Mouse (Mus musculus): ENCODE measurements around the gene Lyl1. TPM values are rescaled to one million over a fixed set of nuclear protein-coding genes. Genes with fewer than 3 reads are reported as not detected.
A peak's percentile ranks its signal among the peaks of the same experiment; 100 is the strongest.

Gene Lyl1
- 20.2 and 21.9 TPM in 2 replicates for polyA plus RNA-seq (2012; rRNA removed)

GRCm38 (mm10) chr8:84700941-84701911 lies at the start of gene Lyl1:
TSS of gene Lyl1 (plus strand) at chr8:84701457.
- WGBS = 16% methylated on average over 34 of the region's 34 CpGs
- Histone ChIP-seq H3K4me1 (ENCODE audit: control insufficient read depth, insufficient read depth, low read length) (peaks cover 37% of the 10 kb centered on the region), H3K4me3 (replicated peaks; ENCODE audit: extremely low read depth, low read depth, low read length) (peak within 1 kb of the TSS; percentile 69)
- DNase-seq = peak; percentile 75
- TF ChIP-seq POLR2A (IDR thresholded peaks at IDR 0.05; ENCODE audit: borderline replicate concordance, extremely low read depth, low read depth, low read length) = peak; percentile 56; the same call in 1 of the 2 replicates
- no peak for TF ChIP-seq CTCF (IDR thresholded peaks at IDR 0.05; ENCODE audit: insufficient read depth, low read length)

- DNase-seq = no peak
- Histone ChIP-seq H3K4me3 (replicated peaks; ENCODE audit: extremely low read depth, low read depth, low read length) (no peak overlapping the region), H3K4me1 (ENCODE audit: control insufficient read depth, insufficient read depth, low read length) (peaks cover 2% of the 10 kb centered on the region)
- 53% methylated on average over 9 of the region's 9 CpGs for WGBS
- TF ChIP-seq POLR2A (IDR thresholded peaks at IDR 0.05; ENCODE audit: borderline replicate concordance, extremely low read depth, low read depth, low read length) = no peak
- no peak for TF ChIP-seq CTCF (IDR thresholded peaks at IDR 0.05; ENCODE audit: insufficient read depth, low read length)
Measured at GRCm38 (mm10) chr8:84653092-84653631, 48.1 kb upstream of the Lyl1 start.

GRCm38 (mm10) chr8:84654597-84654996 lies 46.7 kb upstream of the Lyl1 start:
- DNase-seq = no peak
- no peak overlapping the region for H3K4me3 ChIP-seq (replicated peaks; ENCODE audit: extremely low read depth, low read depth, low read length)
- TF ChIP-seq POLR2A (IDR thresholded peaks at IDR 0.05; ENCODE audit: borderline replicate concordance, extremely low read depth, low read depth, low read length) = no peak
- no peak for TF ChIP-seq CTCF (IDR thresholded peaks at IDR 0.05; ENCODE audit: insufficient read depth, low read length)
- WGBS = 43% methylated on average over 4 of the region's 4 CpGs
- peaks cover 6% of the 10 kb centered on the region for H3K4me1 ChIP-seq (ENCODE audit: control insufficient read depth, insufficient read depth, low read length)

GRCm38 (mm10) chr8:84655336-84656190 lies 45.7 kb upstream of the Lyl1 start:
- Histone ChIP-seq H3K4me1 (ENCODE audit: control insufficient read depth, insufficient read depth, low read length) (peaks cover 9% of the 10 kb centered on the region), H3K4me3 (replicated peaks; ENCODE audit: extremely low read depth, low read depth, low read length) (peak overlapping the region; percentile 65)
- WGBS = 15% methylated on average over 15 of the region's 15 CpGs
- TF ChIP-seq CTCF (IDR thresholded peaks at IDR 0.05; ENCODE audit: insufficient read depth, low read length) (no peak), POLR2A (IDR thresholded peaks at IDR 0.05; ENCODE audit: borderline replicate concordance, extremely low read depth, low read depth, low read length) (no peak)
- no peak for DNase-seq

- Histone ChIP-seq H3K4me3 (replicated peaks; ENCODE audit: extremely low read depth, low read depth, low read length) (peak overlapping the region; percentile 65), H3K4me1 (ENCODE audit: control insufficient read depth, insufficient read depth, low read length) (peaks cover 9% of the 10 kb centered on the region)
- peak; percentile 40 for DNase-seq
- TF ChIP-seq POLR2A (IDR thresholded peaks at IDR 0.05; ENCODE audit: borderline replicate concordance, extremely low read depth, low read depth, low read length) = no peak; the same call in 1 of the 2 replicates
- TF ChIP-seq CTCF (IDR thresholded peaks at IDR 0.05; ENCODE audit: insufficient read depth, low read length) = no peak
- WGBS = 7% methylated on average over 10 of the region's 10 CpGs
Measured at GRCm38 (mm10) chr8:84656191-84656525, 45.1 kb upstream of the Lyl1 start.

GRCm38 (mm10) chr8:84656641-84657126 lies 44.6 kb upstream of the Lyl1 start:
- under 1% methylated on average over 23 of the region's 23 CpGs for WGBS
- Histone ChIP-seq H3K4me3 (replicated peaks; ENCODE audit: extremely low read depth, low read depth, low read length) (peak overlapping the region; percentile 65), H3K4me1 (ENCODE audit: control insufficient read depth, insufficient read depth, low read length) (peaks cover 9% of the 10 kb centered on the region)
- peak; percentile 85 for DNase-seq
- no peak for TF ChIP-seq CTCF (IDR thresholded peaks at IDR 0.05; ENCODE audit: insufficient read depth, low read length)
- peak; percentile 87; the same call in 1 of the 2 replicates for TF ChIP-seq POLR2A (IDR thresholded peaks at IDR 0.05; ENCODE audit: borderline replicate concordance, extremely low read depth, low read depth, low read length)

- H3K4me3 ChIP-seq (replicated peaks; ENCODE audit: extremely low read depth, low read depth, low read length) = no peak overlapping the region
- DNase-seq = no peak
- peaks cover 9% of the 10 kb centered on the region for H3K4me1 ChIP-seq (ENCODE audit: control insufficient read depth, insufficient read depth, low read length)
- no peak for TF ChIP-seq CTCF (IDR thresholded peaks at IDR 0.05; ENCODE audit: insufficient read depth, low read length)
- TF ChIP-seq POLR2A (IDR thresholded peaks at IDR 0.05; ENCODE audit: borderline replicate concordance, extremely low read depth, low read depth, low read length) = no peak
Measured at GRCm38 (mm10) chr8:84657203-84657602, 44.1 kb upstream of the Lyl1 start.

GRCm38 (mm10) chr8:84657680-84658079 lies 43.6 kb upstream of the Lyl1 start:
- TF ChIP-seq POLR2A (IDR thresholded peaks at IDR 0.05; ENCODE audit: borderline replicate concordance, extremely low read depth, low read depth, low read length) (no peak), CTCF (IDR thresholded peaks at IDR 0.05; ENCODE audit: insufficient read depth, low read length) (no peak)
- peaks cover 9% of the 10 kb centered on the region for H3K4me1 ChIP-seq (ENCODE audit: control insufficient read depth, insufficient read depth, low read length)
- no peak for DNase-seq
- 68% methylated on average over 4 of the region's 4 CpGs for WGBS
- no peak overlapping the region for H3K4me3 ChIP-seq (replicated peaks; ENCODE audit: extremely low read depth, low read depth, low read length)

- TF ChIP-seq POLR2A (IDR thresholded peaks at IDR 0.05; ENCODE audit: borderline replicate concordance, extremely low read depth, low read depth, low read length) = no peak
- no peak for TF ChIP-seq CTCF (IDR thresholded peaks at IDR 0.05; ENCODE audit: insufficient read depth, low read length)
- DNase-seq = no peak
- Histone ChIP-seq H3K4me1 (ENCODE audit: control insufficient read depth, insufficient read depth, low read length) (peaks cover 9% of the 10 kb centered on the region), H3K4me3 (replicated peaks; ENCODE audit: extremely low read depth, low read depth, low read length) (no peak overlapping the region)
- WGBS = 58% methylated on average over 1 of the region's 1 CpGs
Measured at GRCm38 (mm10) chr8:84658951-84659350, 42.3 kb upstream of the Lyl1 start.
